Mouse (Mus musculus) gastrocnemius, postnatal 25 days (tissue): ENCODE measurements around the gene Nans. TPM values are rescaled to one million over a fixed set of nuclear protein-coding genes. Genes with fewer than 3 reads are reported as not detected.

Experiments used
- DNase-seq: peaks from one replicate; pipeline ENCODE4 v3.0.0; 2022
- long read RNA-seq, 2 experiments: library from polyadenylated mRNA; stranded (forward); transcript quantifications; one replicate each; pipeline ENCODE4 v2.0.0; 2021
- total RNA-seq, 2 experiments: library from RNA; stranded (reverse); gene quantifications; 1 replicate in 1 of 2; 2 replicates in 1 of 2; pipeline ENCODE4 v1.2.3; 2021

The Nans gene
- 10 to 100 TPM; 16.9 to 21.1 TPM for total RNA-seq
- long read RNA-seq, experiment 1, transcript Nans-201 (6 exons, 2,179 nt), result major isoform, 27 of 33 reads
- long read RNA-seq, experiment 1, partial matches to known transcripts, result 4 of 33 reads
- long read RNA-seq, experiment 1, other reads (novel, unspliced or antisense), result 2 of 33 reads
- long read RNA-seq, experiment 2, transcript Nans-201 (6 exons, 2,179 nt), result major isoform, 23 of 27 reads
- long read RNA-seq, experiment 2, partial matches to known transcripts, result 1 of 27 reads
- long read RNA-seq, experiment 2, other reads (novel, unspliced or antisense), result 3 of 27 reads

DNA sequence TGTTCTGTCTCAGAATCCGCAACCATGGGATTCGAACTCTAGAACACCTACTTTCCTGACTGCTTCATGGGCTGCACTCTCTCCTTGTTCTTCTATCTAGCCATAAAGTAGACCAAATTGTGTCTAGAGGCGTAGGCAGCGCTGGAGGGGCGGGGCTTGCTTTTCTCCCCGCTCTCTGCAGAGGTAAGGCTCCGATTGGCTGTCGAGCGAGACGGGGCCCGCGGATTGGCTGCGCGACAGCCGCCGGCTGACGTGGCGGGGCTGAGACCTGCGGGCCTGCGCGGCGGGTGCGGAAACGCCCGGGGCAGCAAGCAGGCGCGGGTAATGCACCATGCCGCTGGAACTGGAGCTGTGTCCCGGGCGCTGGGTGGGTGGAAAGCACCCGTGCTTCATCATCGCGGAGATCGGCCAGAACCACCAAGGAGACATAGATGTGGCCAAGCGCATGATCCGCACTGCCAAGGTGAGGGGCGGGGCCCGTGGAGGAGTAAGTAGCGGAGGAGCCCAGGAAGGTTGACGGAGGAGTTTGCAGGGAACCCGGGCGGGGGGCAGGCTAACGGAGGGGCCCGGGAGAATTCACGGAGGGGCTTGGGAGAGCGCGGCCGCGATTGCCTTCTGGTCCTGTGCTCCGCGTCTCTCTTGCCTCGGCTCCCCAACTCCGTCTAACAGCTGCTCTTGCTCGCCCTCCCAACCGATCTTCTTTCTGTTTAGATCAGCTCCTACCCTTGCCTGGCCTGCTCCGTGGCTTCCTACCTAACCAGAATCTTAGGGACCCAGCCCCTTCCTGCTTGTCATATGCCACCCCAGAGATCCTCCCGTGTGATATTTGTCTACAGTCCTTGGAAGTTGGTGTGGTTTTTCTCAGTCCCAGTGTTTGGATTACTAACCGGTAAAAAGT lies at the start of gene Nans:
Gene Nans, plus strand, starts transcription at position 221 of the 898 bp plus-strand sequence.
- DNase-seq, result peak; percentile 97

DNA sequence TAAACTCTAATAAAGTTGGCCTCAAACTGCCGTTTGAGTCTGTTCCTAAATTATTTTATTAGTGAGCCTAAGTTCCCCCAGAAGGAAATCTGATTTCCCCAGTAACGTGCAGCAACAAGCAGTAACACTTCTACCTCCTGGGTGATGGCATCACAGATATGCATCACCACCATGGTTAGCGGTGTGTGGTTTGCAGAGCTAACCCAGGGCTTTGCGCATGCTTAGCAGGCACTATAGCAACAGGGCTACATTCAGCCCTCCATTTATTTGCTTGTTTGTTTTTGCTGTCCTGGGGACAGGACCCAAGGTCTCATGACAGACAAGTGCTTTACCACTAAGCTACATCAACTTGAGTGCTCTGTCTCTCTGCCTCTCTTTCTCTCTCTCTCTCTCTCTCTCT lies 46.5 kb upstream of the Nans start:
- DNase-seq, result no peak

DNA sequence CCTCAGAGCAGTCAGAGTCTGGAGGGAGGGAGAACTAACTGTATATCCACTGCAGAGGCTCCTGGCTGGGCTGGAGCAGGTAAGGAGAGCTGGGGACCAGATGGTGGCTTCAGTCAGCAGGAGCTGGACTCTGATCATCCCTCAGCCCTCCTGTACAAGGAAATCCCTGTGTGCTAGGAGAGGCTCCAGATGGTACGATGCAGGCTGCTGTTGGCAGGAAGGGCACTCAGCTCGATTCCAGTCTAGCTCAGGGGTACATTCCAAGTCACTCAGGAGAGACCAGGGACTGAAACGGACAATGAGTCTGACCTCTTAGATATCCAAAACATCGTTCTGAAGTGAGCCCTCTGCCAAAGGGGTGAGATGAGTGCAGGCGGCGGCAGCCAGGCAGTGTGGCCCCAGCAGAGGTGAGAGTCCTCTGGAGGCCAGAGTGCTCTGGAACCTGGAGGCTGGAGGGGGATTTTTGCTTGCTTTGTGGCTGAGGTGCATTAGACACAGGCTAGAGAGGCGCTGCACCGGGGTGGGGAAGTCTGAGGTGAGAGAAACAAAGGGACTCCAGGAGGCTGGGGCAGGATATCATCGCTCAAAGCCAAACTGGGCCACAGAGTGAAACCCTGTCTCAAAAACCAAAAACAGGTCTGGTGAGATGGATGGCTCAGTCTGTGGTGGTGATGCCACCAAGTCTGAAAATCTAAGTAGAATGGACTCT lies 43.7 kb upstream of the Nans start:
- DNase-seq, result no peak

DNA sequence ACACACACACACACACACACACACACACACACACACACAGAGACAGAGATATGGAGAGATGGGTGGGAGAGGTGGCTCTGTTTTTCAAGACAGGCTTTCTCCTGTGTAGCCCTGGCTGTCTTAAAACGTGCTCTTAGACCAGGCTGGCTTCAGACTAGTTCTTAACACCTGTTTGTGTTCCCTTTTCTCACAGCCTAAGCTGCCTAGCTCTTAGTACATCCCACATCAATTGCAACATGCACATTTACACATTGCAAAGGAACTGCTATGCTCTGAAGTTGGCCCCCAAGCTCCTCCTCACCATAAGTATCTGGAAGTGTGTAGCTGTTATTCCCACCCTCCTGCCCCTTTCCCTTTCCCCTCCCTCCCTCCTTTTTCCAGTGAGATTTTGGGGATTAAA lies 41.6 kb upstream of the Nans start:
- no peak for DNase-seq

DNA sequence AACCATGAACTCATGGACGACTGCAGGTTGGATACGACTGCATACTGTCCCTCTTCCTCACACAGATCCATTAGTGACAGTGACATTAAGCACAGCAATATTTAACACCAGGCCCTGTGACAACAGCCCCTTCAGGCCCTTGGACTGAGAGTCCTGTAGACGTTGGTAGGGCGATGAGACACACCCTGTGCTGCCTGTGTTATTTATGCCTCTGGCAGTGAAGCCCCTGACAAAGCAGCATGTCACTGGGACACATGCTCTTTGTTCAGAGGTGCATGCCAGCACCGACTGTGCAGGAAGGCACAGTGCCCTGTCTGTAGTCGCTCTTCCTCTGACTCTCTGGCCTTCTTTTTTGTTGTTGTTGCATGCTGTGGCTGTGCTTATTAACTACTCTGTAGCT lies 40.2 kb upstream of the Nans start:
- peak; percentile 21 for DNase-seq

DNA sequence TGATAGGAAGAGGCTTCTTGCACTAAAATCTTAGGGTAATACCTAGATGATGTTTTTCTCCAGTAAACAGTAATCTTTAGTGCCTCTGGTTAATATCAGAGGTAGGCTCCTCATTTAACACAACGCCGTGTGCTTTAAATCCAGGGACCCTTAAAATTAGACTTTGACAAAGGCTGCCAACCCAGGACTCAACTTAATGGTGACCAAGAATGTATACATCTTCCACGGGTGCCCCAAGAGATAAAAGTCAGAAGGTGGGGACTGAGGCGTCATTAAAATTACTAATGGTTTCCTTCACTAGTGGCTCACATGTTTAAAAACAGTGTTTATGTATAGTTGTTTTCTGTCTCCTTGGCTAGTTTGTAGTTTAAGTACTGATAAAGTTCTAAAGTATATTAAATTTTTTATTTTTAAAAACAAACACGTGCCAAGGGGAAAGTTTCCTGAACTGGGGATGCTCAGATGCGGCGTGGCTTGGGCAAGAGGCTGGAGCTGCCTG lies 39.0 kb upstream of the Nans start:
- DNase-seq, result no peak

DNA sequence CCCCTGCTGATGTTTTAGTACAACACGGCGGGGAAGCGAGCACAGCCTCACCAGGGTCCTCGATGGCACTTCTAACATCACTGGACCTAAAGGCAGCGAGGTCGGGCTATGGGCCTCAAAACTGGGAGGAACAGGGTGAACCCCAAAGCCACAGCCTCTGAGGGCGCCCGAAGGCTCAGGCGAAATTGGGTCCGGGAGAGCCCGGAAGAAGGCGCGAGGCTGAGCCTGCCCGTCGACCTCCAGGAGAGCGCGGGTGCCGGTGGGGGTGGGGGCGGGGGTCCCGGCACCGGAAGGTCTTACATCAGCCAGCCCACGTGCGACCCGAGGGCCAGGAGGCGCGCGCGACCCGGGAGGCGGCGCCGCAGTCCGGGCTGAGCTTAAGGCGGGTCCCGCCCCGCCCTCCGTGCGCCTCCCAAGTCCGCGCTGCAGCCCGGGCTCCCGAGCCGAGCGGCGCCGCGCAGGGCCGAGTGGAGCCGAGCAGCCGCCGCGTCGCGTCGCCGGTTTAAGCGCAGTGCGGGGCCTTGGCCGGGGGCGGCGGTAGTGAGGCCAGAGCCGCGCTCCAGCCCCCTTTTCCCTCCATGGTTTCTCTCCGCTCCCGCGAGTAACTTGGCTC lies 38.4 kb upstream of the Nans start, which contains the start of gene Anp32b:
Gene Anp32b, plus strand, starts transcription at position 384 of the 613 bp plus-strand sequence.
- DNase-seq, result peak; percentile 93

DNA sequence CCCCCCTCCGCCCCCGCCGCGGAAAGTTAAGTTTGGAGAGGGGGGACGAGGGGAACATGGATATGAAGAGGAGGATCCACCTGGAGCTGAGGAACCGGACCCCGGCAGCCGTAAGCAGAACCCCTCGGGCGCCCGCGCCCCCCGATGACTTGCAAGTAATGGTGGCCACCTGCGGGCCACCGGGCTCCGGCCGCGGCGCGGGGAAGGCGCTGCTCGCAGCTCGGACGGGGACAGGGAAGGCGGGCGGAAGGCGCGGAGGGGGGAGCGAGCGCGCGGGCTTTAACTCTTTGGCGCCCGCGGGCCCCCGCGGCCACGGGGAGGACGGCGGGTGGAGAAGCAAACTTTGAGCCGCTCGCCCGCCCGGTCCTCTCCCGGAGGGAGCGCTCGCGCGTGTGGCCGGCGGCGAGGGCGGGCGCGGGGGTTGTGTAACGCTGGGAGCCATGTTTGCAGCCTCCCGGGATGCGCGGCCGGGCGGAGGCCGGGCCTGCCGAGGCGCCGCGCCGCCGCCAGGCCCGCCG lies 37.7 kb upstream of the Nans start:
- DNase-seq, result peak; percentile 77

DNA sequence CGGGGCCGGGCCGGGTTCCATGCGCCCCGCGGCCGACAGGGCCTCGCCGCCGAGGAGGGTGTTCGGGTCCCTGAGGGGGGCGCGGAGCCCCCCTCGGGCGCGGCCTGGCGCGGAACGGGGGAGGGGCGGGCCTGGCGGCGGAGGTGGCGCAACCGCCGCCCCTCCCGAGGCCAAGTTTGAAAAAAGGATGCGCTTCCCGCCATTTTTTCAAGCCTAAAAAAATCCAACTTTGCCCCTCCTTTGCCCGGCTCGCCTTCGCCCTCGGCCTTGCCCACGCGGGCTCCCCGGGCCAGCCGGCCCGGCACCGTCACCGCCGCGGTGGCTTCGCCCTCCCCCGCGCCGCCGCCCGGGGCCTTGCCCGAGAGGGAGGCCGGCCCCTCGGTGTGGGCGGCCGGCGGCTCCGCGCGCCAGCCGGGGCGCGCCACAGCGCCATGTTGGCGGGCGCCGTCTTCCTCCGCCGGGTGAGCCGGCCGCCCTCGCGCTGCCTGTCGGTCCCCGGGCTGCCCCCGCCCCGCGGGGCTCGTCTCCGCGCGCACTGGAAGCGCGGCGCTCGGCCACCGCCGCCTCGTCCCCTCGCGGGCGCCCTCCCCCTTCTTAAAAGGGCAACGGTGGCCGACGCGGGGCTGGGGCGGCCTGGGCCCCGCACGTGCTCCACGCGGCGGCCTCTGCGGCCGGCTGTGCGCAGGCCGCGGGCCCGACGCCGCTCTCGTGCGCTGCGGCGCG lies 37.1 kb upstream of the Nans start:
- DNase-seq, result peak; percentile 77

DNA sequence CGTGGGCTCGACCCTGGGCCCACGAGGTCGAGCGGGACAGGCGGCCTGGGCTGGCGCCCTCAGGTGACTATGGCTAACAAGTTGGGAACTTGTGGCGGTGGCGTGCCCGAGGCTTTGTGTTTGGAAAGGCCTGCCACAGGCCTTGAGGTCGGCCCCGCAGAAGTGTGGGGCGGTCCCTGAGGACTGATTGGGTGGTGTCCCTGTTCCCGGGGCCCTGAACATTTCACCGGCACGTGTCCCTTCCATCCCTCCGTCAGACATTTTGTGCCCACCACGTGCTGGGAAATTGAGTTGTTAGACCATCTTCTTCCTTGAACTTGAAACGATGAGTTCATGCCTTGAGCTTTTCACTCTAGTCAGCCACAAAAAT lies 36.6 kb upstream of the Nans start:
- no peak for DNase-seq

DNA sequence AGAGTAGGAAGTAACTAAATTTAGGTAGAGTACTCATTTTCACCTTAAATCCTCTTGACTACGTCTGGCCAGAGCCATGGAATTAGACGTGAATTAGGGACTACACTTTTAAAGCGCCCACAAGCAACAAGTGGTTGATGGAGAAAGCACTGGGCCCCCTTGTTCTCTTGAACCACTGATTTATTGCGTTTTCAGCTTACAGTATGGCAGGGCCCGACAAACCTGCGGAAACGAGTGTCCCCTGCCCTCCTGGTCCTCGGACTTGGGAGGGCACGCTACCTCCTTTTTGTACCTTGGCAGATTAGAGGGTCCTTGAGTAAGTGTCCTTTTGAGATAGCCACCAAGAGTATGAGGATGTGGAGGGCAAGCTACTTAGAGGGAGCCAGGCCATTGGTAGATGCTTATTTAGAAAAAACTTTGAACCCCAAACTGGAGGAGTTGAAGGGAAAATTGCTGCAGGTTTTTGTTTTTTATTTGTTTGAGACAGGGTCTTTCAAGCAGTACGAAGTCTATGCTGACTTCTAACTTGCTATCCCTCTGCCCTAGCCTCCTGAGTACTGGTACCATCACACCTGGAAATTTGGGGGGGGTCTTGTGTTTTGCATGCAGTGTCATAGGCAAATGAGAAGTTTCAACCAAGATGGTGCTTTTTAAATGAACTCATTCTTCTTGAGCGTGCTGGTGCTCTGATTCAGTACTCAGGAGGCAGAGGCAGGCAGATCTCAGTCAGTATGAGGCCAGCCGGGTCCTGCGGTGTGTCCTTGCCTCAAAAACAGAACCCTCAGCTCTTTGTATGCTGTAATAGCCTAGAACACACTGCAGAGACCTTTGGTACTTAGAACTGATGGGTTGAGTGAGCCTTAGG lies 36.0 kb upstream of the Nans start:
- DNase-seq, result no peak

DNA sequence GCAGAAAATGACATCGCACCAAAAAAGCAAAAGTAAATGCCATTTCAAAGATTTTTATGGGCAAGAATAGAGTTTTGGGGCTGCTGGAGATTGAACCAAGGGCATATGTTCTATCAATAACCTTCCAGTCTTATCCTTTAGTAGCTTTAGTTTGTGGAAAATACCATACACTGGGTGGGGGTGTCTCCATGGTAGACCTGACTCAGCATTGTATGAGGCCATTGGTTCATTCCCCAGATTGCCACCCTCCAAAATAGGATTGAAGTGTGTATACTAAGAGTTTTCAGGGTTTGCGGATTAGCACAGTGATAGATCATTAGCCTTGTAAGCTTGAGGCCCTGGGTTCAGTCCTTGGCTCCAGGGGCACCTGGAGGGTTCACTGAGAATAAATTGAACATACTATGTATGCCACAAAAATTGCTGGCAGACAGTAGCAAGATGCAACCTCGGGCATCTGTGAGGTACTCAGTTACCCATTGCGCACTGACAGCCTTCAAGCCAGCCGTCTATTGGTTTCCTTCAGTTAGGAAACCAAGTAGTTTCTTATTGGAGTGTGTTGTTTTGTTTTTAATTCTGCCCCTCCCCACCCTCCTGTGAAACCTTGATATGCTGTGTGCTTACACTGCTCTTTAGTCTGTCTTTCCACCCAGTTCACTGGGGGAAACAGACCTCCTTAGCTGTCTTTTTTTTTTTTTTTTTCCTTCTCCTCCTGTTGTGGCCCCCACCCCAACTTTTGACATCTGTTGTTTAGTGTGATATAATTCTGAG lies 34.8 kb upstream of the Nans start:
- DNase-seq, result no peak

DNA sequence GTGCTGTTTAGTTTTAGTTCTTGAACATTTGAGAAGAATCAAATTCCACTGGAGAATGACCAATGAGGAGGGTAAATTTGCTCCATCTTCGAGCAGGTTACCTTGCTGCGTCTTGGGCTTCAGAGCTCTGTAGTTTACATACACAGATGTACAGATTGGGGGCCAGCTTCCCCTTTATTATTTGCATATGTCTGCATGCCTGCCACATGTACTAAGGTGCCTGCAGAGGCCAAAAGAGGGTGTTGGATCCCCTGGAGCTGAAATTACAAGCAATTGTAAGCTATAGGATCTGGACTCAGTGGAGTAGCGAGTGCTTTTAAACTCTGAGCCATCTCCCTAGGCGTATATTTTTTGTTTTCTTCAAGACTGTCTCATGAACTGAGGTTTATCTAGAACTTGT lies 32.3 kb upstream of the Nans start:
- DNase-seq, result no peak

DNA sequence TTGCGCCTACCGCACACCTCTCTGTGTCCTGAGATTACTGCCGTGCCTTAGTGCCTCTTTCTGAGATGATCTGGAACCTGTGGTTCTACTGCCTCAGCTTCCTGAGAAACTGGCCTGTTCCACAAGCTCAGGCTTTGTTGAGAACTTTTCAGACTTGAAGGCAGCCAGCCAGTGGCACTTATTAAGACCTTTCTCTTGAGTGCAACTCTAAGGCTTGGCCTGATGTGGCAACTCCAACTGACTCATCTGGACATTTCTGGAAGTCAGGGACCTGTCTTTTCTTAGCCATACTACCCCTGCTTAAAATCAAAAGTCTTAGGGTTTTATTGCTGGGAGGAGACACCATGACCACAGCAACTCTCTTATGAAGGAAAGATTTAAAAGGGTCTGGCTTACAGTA lies 31.9 kb upstream of the Nans start:
- DNase-seq, result no peak

DNA sequence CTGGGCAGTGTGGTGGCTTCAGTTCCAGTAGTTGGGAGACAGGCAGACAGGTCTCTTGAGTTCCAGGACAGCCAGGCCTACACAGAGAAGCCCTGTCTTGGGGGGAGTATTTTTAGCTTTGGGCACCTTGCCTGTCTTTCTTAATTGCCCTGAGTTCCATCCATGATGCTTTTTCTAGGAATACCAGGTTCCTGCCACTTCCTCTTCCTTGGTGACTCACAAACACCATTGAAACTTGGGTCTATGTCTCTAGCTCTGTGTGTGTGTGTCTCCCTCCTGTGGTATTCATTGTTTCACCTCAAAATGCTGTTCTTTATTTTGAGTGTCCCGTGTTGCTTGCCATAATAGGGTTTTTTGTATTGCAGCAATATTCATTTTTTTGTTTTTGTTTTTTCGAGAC lies 30.6 kb upstream of the Nans start:
- DNase-seq, result no peak

DNA sequence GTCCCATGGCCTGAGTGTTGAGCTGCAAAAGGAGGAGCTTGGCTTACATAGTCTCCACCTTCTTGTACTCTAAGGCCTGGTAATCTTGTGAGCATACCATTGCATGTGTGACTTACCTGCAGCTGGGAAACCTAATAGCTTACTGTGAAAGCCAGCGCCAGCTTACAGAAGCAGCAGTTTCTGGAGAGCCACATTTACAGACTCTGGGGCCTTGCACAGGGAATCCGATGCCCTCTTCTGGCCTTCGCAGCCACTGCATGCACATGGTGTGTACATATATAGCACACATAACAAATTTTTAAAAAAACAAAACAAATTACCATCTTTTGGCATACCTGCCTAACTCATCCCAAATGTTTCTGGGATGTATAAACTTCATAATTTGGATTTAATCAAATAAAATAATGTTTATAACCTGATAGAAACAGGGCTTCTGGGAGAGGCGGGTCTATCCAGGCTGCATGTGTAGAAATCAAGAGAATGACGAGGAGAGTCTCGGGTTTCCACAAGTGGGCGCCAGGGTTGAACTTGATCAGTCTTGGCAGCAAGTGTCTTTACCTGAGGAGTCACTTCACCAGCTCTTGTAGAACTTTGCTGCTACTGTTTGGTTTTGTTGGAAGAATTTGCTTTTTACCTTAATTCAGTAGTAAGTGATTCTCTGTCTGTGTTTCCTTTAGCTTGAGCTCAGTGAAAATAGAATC lies 25.8 kb upstream of the Nans start:
- no peak for DNase-seq

DNA sequence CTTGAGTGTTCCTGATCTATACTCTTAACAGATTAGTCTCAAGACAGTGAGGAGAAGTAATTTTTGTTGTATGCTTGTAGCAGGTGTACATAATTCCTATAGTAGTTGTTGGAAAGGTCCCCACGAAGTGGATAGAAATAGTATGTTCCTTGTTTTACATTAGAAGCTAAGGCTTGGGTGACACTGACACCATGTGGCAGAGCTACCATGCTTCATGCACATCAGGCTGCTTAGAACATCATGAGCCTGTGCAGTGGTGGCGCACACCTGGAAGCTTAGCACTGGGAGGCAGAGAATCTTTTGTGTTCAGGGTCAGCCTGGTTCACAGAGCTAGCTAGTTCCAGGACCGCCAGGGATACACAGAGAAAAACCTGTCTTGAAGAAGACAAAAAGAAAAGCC lies 23.3 kb upstream of the Nans start:
- no peak for DNase-seq

DNA sequence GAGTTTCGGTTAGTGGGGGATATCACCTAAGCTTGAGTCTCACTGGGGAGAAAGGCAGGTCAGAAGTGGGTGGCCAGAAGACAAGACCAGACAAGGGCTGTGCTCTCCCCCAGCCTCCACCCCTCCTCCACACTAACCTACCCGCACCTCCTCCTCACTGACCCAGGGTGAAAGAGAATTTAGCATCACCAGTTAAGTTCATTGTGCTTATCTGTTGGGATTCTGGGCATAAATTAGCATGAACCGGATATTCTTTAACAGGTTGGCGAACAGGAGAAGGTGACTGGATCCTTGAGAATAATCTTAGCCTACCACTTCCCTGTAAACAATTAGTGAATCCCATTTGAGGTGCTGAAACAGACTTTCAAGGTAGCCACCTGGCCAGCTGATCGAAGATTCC lies 13.9 kb upstream of the Nans start:
- DNase-seq, result no peak

DNA sequence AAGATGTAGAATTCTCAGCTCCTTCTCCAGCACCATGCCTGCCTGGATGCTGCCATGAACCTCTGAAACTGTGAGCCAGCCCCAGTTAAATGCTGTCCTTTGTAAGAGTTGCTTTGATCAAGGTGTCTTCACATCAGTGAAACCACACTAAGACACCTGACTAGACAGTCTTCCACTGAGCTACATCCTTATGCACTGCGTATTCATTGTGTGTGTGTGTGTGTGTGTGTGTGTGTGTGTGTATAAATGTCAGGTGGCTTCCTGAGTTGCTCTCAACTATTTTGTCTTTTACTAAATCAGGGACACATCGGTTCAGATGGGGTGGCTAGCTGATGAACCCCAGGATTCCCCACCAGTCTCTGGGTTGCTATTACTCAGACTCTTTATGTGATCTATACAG lies 10.0 kb upstream of the Nans start:
- DNase-seq, result no peak
